Mouse (Mus musculus) lung, adult 2 months (tissue): Measurements from ENCODE around the gene Knl1. TPM values are rescaled to one million over a fixed set of nuclear protein-coding genes. Genes with fewer than 3 reads are reported as not detected.

Experiments
- DNase-seq: peaks from one replicate; pipeline ENCODE4 v3.0.0; 2022
- H3K4me1 ChIP-seq: fragments of 200-500 bp; 2 replicates; pipeline ENCODE4 v1.6.1; 2011; ENCODE audit warnings: low read length; ENCODE audit not compliant: control insufficient read depth, insufficient read depth
- H3K4me3 ChIP-seq: fragments of 200-500 bp; replicated peaks from 2 replicates; pipeline ENCODE3; 2011; ENCODE audit warnings: low read depth, mild to moderate bottlenecking, control low read depth, low read length; ENCODE audit errors: extremely low read depth
- CTCF ChIP-seq: fragments of 200-500 bp; IDR thresholded peaks from 2 replicates; pipeline ENCODE4 v1.5.1; 2011; ENCODE audit warnings: mild to moderate bottlenecking, low read length, control low read depth; ENCODE audit not compliant: insufficient read depth
- POLR2A ChIP-seq: fragments of 200-500 bp; IDR thresholded peaks from 2 replicates; pipeline ENCODE4 v1.6.1; 2011; ENCODE audit warnings: low read depth, mild to moderate bottlenecking, control low read depth, low read length, borderline replicate concordance; ENCODE audit errors: extremely low read depth
- WGBS: fragments of 180-500 bp; shearing (Covaris S2); methylation state at CpG from one replicate; pipeline ENCODE4 v1.1.7; 2018; 5-methylcytosine and 5-hydroxymethylcytosine counted together
- polyA plus RNA-seq: library from polyadenylated mRNA; depleted of rRNA; stranded (reverse); fragments of >200 nt; gene quantifications from 2 replicates; pipeline ENCODE4 v1.2.3, GENCODE M21; 2012

The Knl1 gene
- polyA plus RNA-seq, 1 experiment = 0.12 TPM

DNA sequence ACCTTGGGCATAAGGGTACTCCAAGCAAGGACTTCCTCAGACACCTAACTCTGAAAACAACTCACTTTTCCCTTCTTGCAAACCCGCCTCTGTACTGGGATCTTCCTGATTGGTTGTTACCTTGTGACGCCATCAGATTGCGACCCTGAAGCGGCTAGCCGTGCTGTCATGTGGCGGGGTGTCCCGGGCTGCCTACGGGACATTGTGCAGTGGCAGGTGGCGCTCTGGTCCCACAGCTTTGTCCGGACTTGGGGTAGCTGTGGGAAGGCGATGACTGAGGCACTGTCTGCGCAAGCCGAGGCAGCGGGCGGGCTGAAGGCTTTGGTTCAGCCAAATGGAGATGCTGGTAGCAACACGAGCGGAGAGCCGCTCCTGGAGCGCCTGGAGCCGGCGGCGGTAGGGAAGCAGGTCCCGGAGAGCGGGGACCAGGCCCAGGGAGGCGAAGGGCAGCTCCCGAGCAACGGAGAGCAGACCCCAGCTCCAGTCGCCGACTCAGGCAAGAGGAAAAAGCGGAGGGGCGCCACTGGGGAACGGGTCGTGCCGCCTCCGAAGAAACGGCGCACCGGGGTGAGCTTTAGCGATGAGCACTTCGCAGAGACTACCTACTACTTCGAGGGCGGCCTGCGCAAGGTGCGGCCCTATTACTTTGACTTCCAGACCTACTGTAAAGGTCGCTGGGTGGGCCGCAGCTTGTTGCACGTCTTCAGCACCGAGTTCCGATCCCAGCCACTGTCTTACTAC is 12.1 kb upstream of the Knl1 start, which contains the start of gene Rpusd2:
Rpusd2 (plus strand) TSS at position 135 of the 741 bp plus-strand sequence.
- H3K4me3 ChIP-seq = peak within 1 kb of the TSS; percentile 91
- WGBS = under 1% methylated on average over 49 of the region's 49 CpGs
- peak; percentile 87 for DNase-seq
- TF ChIP-seq CTCF = no peak
- peak; percentile 37; the same call in 1 of the 2 replicates for TF ChIP-seq POLR2A
- 0 out of 2 replicates have a peak, but pooled peaks cover 2% of the 10 kb centered on the region for H3K4me1 ChIP-seq

DNA sequence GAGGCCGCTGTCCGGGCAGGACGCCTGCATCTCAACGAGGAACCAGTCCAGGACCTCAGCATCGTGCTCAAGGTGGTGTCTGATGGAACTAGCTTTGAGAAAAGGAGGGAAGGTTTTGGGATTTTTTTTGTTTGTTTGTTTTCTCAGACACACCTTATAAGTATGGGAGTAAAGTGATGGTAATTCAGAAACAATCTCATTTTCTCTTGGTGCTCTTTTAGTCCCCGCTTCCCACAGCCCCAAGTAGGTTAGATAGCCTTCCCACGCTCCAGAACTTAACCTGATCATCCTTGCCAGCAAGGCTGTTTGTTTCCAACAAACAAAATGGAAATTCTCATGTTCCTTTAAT is 11.5 kb upstream of the Knl1 start:
- 14% methylated on average over 7 of the region's 7 CpGs for WGBS
- no peak for TF ChIP-seq POLR2A
- no peak for TF ChIP-seq CTCF
- peak overlapping the region; percentile 91 for H3K4me3 ChIP-seq
- 0 out of 2 replicates have a peak, but pooled peaks cover 2% of the 10 kb centered on the region for H3K4me1 ChIP-seq
- DNase-seq = no peak

DNA sequence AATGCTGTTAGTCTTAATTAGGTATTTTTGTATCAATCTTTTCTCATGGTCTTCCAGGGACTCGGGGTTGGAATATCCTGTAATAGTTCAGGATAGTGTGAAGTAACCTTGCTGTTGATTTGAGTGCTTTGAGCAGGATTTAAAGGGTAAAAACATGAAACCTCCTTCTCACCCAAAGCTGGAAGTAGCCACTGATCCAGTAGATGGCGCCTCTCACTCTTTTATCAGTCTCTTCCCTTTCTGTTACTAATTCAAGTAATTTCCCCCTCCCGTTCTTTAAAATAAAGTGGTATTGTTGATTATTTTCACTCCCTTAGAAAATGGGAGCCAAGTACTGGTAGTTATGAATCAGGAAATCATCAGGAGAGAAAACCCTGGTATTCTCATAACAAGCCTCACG is 6.0 kb upstream of the Knl1 start:
- 37% methylated on average over 4 of the region's 4 CpGs for WGBS
- Histone ChIP-seq H3K4me1 (no peaks in the 10 kb centered on the region), H3K4me3 (no peak overlapping the region)
- TF ChIP-seq CTCF (no peak), POLR2A (no peak)
- no peak for DNase-seq

GRCm38 (mm10) chr2:119045163-119045562 is 1.8 kb upstream of the Knl1 start:
- H3K4me1 ChIP-seq = no peaks in the 10 kb centered on the region
- no peak for DNase-seq
- no peak overlapping the region for H3K4me3 ChIP-seq
- WGBS = 80% methylated on average over 2 of the region's 2 CpGs
- TF ChIP-seq CTCF = no peak
- TF ChIP-seq POLR2A = no peak

GRCm38 (mm10) chr2:119047849-119048248 is 930 bp downstream of the Knl1 start:
- Histone ChIP-seq H3K4me1 (no peaks in the 10 kb centered on the region), H3K4me3 (no peak overlapping the region)
- TF ChIP-seq CTCF = no peak
- no peak for TF ChIP-seq POLR2A
- 21% methylated on average over 4 of the region's 4 CpGs for WGBS
- DNase-seq = no peak

DNA sequence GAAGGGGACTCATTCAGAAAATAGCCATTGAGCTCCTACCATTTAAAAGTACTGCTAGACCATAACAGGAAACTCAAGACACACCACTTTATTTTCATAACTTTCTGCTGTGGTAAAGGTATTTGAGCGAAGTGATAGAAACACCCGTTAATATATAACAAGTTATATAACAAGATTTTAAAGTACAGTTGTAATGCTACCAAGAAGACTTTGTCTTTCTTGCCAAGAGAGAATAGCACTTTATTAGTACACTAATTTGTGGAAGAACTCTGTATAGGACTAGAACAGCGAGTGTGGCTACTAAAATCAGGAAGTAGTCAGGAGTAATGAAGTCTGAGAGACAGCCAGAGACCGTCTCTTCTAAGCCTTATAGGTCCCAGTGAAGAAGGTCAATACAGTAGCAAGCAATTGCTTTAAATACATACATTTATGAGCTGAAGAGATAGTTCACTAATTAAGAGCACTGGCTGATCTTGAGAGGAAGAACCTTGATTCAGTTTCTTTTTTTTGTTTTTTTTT is 3.3 kb downstream of the Knl1 start:
- no peaks in the 10 kb centered on the region for H3K4me1 ChIP-seq
- no peak for DNase-seq
- 74% methylated on average over 4 of the region's 4 CpGs for WGBS
- no peak for TF ChIP-seq POLR2A
- TF ChIP-seq CTCF = no peak
- H3K4me3 ChIP-seq = no peak overlapping the region

DNA sequence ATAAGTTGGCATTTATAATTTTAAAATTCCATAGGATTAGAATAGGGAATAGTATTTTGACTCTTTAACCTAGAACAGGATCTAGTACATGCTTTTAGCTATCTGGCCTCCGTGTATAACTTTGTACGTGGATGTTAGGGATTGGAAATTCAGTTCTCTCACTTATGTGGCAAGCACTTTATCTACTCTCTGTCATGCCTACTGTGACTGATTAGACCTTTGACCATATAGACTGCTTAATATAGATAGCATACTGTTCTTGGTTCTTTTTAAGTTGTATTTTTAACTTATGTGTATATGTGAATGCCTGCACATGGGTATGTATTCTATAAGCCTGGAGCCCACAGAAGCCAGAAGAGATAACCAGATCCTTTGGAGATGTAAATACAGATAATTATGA is 13.2 kb downstream of the Knl1 start:
- Histone ChIP-seq H3K4me3 (no peak overlapping the region), H3K4me1 (no peaks in the 10 kb centered on the region)
- no peak for DNase-seq
- TF ChIP-seq CTCF (no peak), POLR2A (no peak)
- WGBS = 94% methylated on average over 2 of the region's 2 CpGs

- 93% methylated on average over 4 of the region's 4 CpGs for WGBS
- TF ChIP-seq CTCF = no peak
- no peak for TF ChIP-seq POLR2A
- no peaks in the 10 kb centered on the region for H3K4me1 ChIP-seq
- DNase-seq = no peak
- no peak overlapping the region for H3K4me3 ChIP-seq
Observed at GRCm38 (mm10) chr2:119072397-119072796, 25.5 kb downstream of the Knl1 start.

DNA sequence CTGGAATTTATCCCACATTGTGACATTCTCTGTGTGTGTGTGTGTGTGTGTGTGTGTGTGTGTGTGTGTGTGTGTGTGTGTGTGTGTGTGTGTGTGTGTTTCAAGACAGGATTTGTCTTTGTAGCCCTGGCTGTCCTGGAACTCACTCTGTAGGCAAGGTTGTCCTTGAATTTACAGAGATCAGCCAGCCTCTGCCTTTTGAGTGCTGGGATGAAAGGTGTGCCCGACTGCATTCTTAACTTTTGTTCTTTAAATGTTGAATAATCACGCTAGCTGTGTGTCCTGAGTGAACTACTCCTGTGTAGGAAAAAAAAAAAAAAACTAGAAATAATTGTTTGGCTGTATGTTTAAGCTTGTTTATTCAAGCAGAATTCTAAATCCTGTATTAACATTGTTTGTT is 39.2 kb downstream of the Knl1 start:
- WGBS = 80% methylated on average over 2 of the region's 2 CpGs
- no peak for TF ChIP-seq CTCF
- TF ChIP-seq POLR2A = no peak
- H3K4me3 ChIP-seq = no peak overlapping the region
- H3K4me1 ChIP-seq = no peaks in the 10 kb centered on the region
- DNase-seq = no peak

- DNase-seq = no peak
- H3K4me1 ChIP-seq = no peaks in the 10 kb centered on the region
- no peak overlapping the region for H3K4me3 ChIP-seq
- TF ChIP-seq POLR2A = no peak
- no peak for TF ChIP-seq CTCF
Observed at GRCm38 (mm10) chr2:119101552-119101951, 54.6 kb downstream of the Knl1 start.
